Comparison of ENCODE assay signal across 29 mouse cellular contexts in genomic region chr8:63953802-63954201, GRCm38 (mm10). TPM values are rescaled to one million over a fixed set of nuclear protein-coding genes. Genes with fewer than 3 reads are reported as not detected.
"Had no signal": no experiment of that assay in that cellular context is flagged by ENCODE, and none has a peak within 500 bp of the region (broad histone marks: within the 10 kb centered on the region; RNA-seq: fewer than 3 reads in every experiment).

No protein-coding gene starts in this region.

RNA-seq across cellular contexts. Expression of gene Sgo2b, which starts 1.8 kb away (rescaled TPM):
- polyA plus RNA-seq: limb, embryonic 11.5 days; limb, embryonic 12.5 days; limb, embryonic 13.5 days; limb, embryonic 14.5 days; limb, embryonic 15.5 days; liver, adult 2 months; liver, embryonic 11.5 days; liver, embryonic 12.5 days; liver, embryonic 13.5 days; liver, embryonic 14.5 days; liver, embryonic 15.5 days; liver, embryonic 16.5 days; liver, postnatal 0 days; lung, adult 2 months; lung, embryonic 14.5 days; lung, embryonic 15.5 days; lung, embryonic 16.5 days; lung, postnatal 0 days; macrophage; midbrain, embryonic 10.5 days; midbrain, embryonic 11.5 days; midbrain, embryonic 12.5 days; midbrain, embryonic 13.5 days; midbrain, embryonic 14.5 days; midbrain, embryonic 15.5 days; midbrain, embryonic 16.5 days; myocyte; neural tube, embryonic 11.5 days; neural tube, embryonic 12.5 days had no signal
